In genomic region chr15:40167276-40168139, GRCm38 (mm10) we compare ENCODE assay signal across 9 mouse cellular contexts. TPM values are rescaled to one million over a fixed set of nuclear protein-coding genes. Genes with fewer than 3 reads are reported as not detected.
DNase-seq lines count a peak whose midpoint lies in the region; ATAC-seq and TF ChIP-seq lines count a peak whose summit lies in the region.
"Had no signal": no experiment of that assay in that cellular context is flagged by ENCODE, and none has a peak within 500 bp of the region (broad histone marks: within the 10 kb centered on the region; RNA-seq: fewer than 3 reads in every experiment).

No protein-coding gene starts in this region.

- no peak for ATAC-seq in embryonic facial prominence, embryonic 13.5 days (ENCODE audit: insufficient number of reproducible peaks, insufficient read depth, low FRiP score, low TSS enrichment, low read depth)
- ATAC-seq in intestine, embryonic 15.5 days, result no peak
- ATAC-seq in monocyte, adult 5-6 weeks (replicated peaks; ENCODE audit: insufficient number of reproducible peaks, low FRiP score, low TSS enrichment, poor library complexity, severe bottlenecking), result no peak

- H3K4me3 ChIP-seq in liver, adult 2 months (ENCODE audit: insufficient read depth, low read depth, low read length), result peak overlapping the region; percentile 14; the same call in 1 of the 2 replicates
- peak overlapping the region; percentile 14 for H3K4me3 ChIP-seq in embryonic facial prominence, embryonic 13.5 days
- no peak overlapping the region for H3K4me3 ChIP-seq in intestine, embryonic 15.5 days (replicated peaks)

- no peaks in the 10 kb centered on the region for H3K4me1 ChIP-seq in liver, adult 2 months (ENCODE audit: control insufficient read depth, insufficient read depth, low read length)
- H3K4me1 ChIP-seq in embryonic facial prominence, embryonic 13.5 days, result peaks cover 19% of the 10 kb centered on the region
- peaks cover 9% of the 10 kb centered on the region; the same call in 1 of the 2 replicates for H3K4me1 ChIP-seq in intestine, embryonic 15.5 days (replicated peaks)

- H3K36me3 ChIP-seq in liver, adult 2 months (ENCODE audit: control insufficient read depth, insufficient read depth, low read length), result no peaks in the 10 kb centered on the region
- H3K36me3 ChIP-seq in embryonic facial prominence, embryonic 13.5 days, result no peaks in the 10 kb centered on the region
- H3K36me3 ChIP-seq in intestine, embryonic 15.5 days, result no peaks in the 10 kb centered on the region

- H3K27me3 ChIP-seq in liver, adult 2 months (ENCODE audit: control insufficient read depth, insufficient read depth, low read length), result no peaks in the 10 kb centered on the region
- no peaks in the 10 kb centered on the region for H3K27me3 ChIP-seq in embryonic facial prominence, embryonic 13.5 days
- no peaks in the 10 kb centered on the region for H3K27me3 ChIP-seq in intestine, embryonic 15.5 days (replicated peaks)

- peak overlapping the region; percentile 45 for H3K4me2 ChIP-seq in embryonic facial prominence, embryonic 13.5 days
- H3K4me2 ChIP-seq in intestine, embryonic 15.5 days (replicated peaks), result peak overlapping the region; percentile 45

- TF ChIP-seq POLR2A in liver, adult 2 months (IDR thresholded peaks at IDR 0.05; ENCODE audit: extremely low read depth, insufficient read depth, low read length), result no peak

- WGBS in liver, adult 2 months, result 63% methylated on average over 26 of the region's 26 CpGs
- WGBS in embryonic facial prominence, embryonic 13.5 days, result 47% methylated on average over 26 of the region's 26 CpGs
- WGBS in intestine, embryonic 15.5 days, result 62% methylated on average over 26 of the region's 26 CpGs

- DNase-seq in liver, adult 2 months (ENCODE audit: extremely low read depth, low read depth, low spot score), result peak; percentile 6
- no peak for DNase-seq in liver
- peak; percentile 43 for DNase-seq in lung, postnatal 10 days
- no peak for DNase-seq in right cerebral cortex, postnatal 4 days
- no peak for DNase-seq in right cerebral cortex, adult 18-20 months

- H3K79me2 ChIP-seq in liver, adult 2 months (ENCODE audit: control insufficient read depth, insufficient read depth, low read length), result no peaks in the 10 kb centered on the region

- peak overlapping the region; percentile 12; the same call in 1 of the 2 replicates for H3K9ac ChIP-seq in liver, adult 2 months (ENCODE audit: low read depth, low read length)
- no peak overlapping the region for H3K9ac ChIP-seq in embryonic facial prominence, embryonic 13.5 days
- H3K9ac ChIP-seq in intestine, embryonic 15.5 days, result no peak overlapping the region

- TF ChIP-seq CTCF in liver, adult 2 months (IDR thresholded peaks at IDR 0.05; ENCODE audit: low read depth, low read length), result no peak

- peak overlapping the region; percentile 44; the same call in 1 of the 2 replicates for H3K27ac ChIP-seq in liver, adult 2 months (replicated peaks; ENCODE audit: insufficient read depth, low read depth, low read length)
- no peak overlapping the region; the same call in 1 of the 2 replicates for H3K27ac ChIP-seq in embryonic facial prominence, embryonic 13.5 days
- no peak overlapping the region for H3K27ac ChIP-seq in intestine, embryonic 15.5 days

- H3K9me3 ChIP-seq in embryonic facial prominence, embryonic 13.5 days, result no peaks in the 10 kb centered on the region
- H3K9me3 ChIP-seq in intestine, embryonic 15.5 days, result no peaks in the 10 kb centered on the region

RNA-seq across cellular contexts. Expression of gene 9330182O14Rik, which starts 33.3 kb away (rescaled TPM):
- not detected in 2 replicates for total RNA-seq in liver, adult 2 months (2014; rRNA removed)
- not detected in 2 replicates for polyA plus RNA-seq in liver, adult 2 months (2012; rRNA removed)
- not detected in 2 replicates for polyA plus RNA-seq in embryonic facial prominence, embryonic 13.5 days (2015; fragmentation: Nextera tagmentation; extraction: Ambion mirVana)
- polyA plus RNA-seq in intestine, embryonic 15.5 days (2015; fragmentation: Nextera tagmentation; extraction: Ambion mirVana), result not detected in 2 replicates
- not detected in 3 replicates for total RNA-seq in monocyte, adult 5-6 weeks (2017)
- polyA plus RNA-seq: frontal cortex, adult 2 months had no signal

Comparison
In these comparisons a context has a peak if more than half of its experiments do, and no peak if none do; other contexts are left out.
1. DNase-seq: peak in liver, adult 2 months (single experiment) and lung, postnatal 10 days (single experiment); none in liver (single experiment), right cerebral cortex, postnatal 4 days (single experiment) and right cerebral cortex, adult 18-20 months (single experiment).